Mouse (Mus musculus) limb, embryonic 11.5 days (tissue): ENCODE measurements around the gene Ncam1. TPM values are rescaled to one million over a fixed set of nuclear protein-coding genes. Genes with fewer than 3 reads are reported as not detected.

Source experiments
- ATAC-seq: fragments of 200-750 bp; cut with Nextera tagmentation; 2 replicates; pipeline ENCODE4 v1.8.0; 2017; ENCODE audit warnings: low read depth; ENCODE audit not compliant: insufficient number of reproducible peaks, low FRiP score, low TSS enrichment
- DNase-seq: peaks from one replicate; pipeline ENCODE4 v3.0.0-alpha.2; 2015; ENCODE audit warnings: low spot score
- H3K27ac ChIP-seq: fragments of 300-500 bp; sonication (generic); replicated peaks from 2 replicates; pipeline ENCODE4 v1.5.1; 2014; ENCODE audit warnings: low read depth, mild to moderate bottlenecking, low read length
- H3K27me3 ChIP-seq: fragments of 300-500 bp; sonication (generic); 2 replicates; pipeline ENCODE4 v1.6.1; 2014; ENCODE audit warnings: mild to moderate bottlenecking, low read length, mixed read lengths; ENCODE audit not compliant: control insufficient read depth, insufficient read depth
- H3K36me3 ChIP-seq: fragments of 300-500 bp; sonication (generic); 2 replicates; pipeline ENCODE4 v1.6.1; 2014; ENCODE audit warnings: mild to moderate bottlenecking, low read length, moderate library complexity, mixed read lengths; ENCODE audit not compliant: control insufficient read depth, insufficient read depth
- H3K4me1 ChIP-seq: fragments of 300-500 bp; sonication (generic); 2 replicates; pipeline ENCODE4 v1.6.1; 2014; ENCODE audit warnings: low read length, mixed read lengths; ENCODE audit not compliant: control insufficient read depth, insufficient read depth
- H3K4me2 ChIP-seq: fragments of 300-500 bp; sonication (generic); 2 replicates; pipeline ENCODE4 v1.6.1; 2014; ENCODE audit warnings: low read depth, mild to moderate bottlenecking, moderate library complexity; ENCODE audit not compliant: severe bottlenecking
- H3K4me3 ChIP-seq: fragments of 300-500 bp; sonication (generic); 2 replicates; pipeline ENCODE4 v1.5.1; 2014; ENCODE audit warnings: low read depth, low read length
- H3K9ac ChIP-seq: fragments of 300-500 bp; sonication (generic); 2 replicates; pipeline ENCODE4 v1.6.1; 2014; ENCODE audit warnings: mild to moderate bottlenecking, low read length
- H3K9me3 ChIP-seq: fragments of 300-500 bp; sonication (generic); 2 replicates; pipeline ENCODE4 v1.6.1; 2016; ENCODE audit warnings: low read length; ENCODE audit not compliant: control insufficient read depth
- WGBS: fragments of 180-500 bp; shearing (Covaris S2); extraction: QIAGEN DNeasy Blood & Tissue Kit; methylation state at CpG from one replicate; pipeline ENCODE4 v1.1.7; 2014; 5-methylcytosine and 5-hydroxymethylcytosine counted together
- polyA plus RNA-seq: library from polyadenylated mRNA; unstranded; fragments of >200 nt; fragmentation: Nextera tagmentation; extraction: Ambion mirVana; gene quantifications from 2 replicates; pipeline ENCODE4 v1.2.1, GENCODE M21; 2014

Gene Ncam1
- polyA plus RNA-seq, 1 experiment from 2014 or later, result 34.2 TPM

GRCm38 (mm10) chr9:49635668-49636326 lies 162.9 kb downstream of the Ncam1 start:
- Histone ChIP-seq H3K4me2 (no peak overlapping the region), H3K4me3 (no peak overlapping the region), H3K9me3 (no peaks in the 10 kb centered on the region), H3K36me3 (no peaks in the 10 kb centered on the region), H3K4me1 (no peaks in the 10 kb centered on the region), H3K27me3 (no peaks in the 10 kb centered on the region), H3K27ac (no peak overlapping the region), H3K9ac (no peak overlapping the region)
- ATAC-seq (no peak), DNase-seq (no peak)
- 88% methylated on average over 11 of the region's 11 CpGs for WGBS

GRCm38 (mm10) chr9:49632591-49632990 lies 166.1 kb downstream of the Ncam1 start:
- 88% methylated on average over 2 of the region's 2 CpGs for WGBS
- H3K27me3 ChIP-seq, result no peaks in the 10 kb centered on the region
- H3K4me3 ChIP-seq, result no peak overlapping the region
- no peaks in the 10 kb centered on the region for H3K4me1 ChIP-seq
- DNase-seq, result no peak
- H3K27ac ChIP-seq, result no peak overlapping the region
- no peak for ATAC-seq
- no peaks in the 10 kb centered on the region for H3K9me3 ChIP-seq
- H3K9ac ChIP-seq, result no peak overlapping the region
- H3K4me2 ChIP-seq, result no peak overlapping the region
- no peaks in the 10 kb centered on the region for H3K36me3 ChIP-seq

GRCm38 (mm10) chr9:49630336-49630735 lies 168.4 kb downstream of the Ncam1 start:
- WGBS, result 80% methylated on average over 2 of the region's 2 CpGs
- Histone ChIP-seq H3K4me3 (no peak overlapping the region), H3K36me3 (no peaks in the 10 kb centered on the region), H3K4me1 (no peaks in the 10 kb centered on the region), H3K27ac (no peak overlapping the region), H3K9me3 (no peaks in the 10 kb centered on the region), H3K9ac (no peak overlapping the region), H3K4me2 (no peak overlapping the region), H3K27me3 (no peaks in the 10 kb centered on the region)
- DNase-seq, result no peak
- no peak for ATAC-seq

- no peak for ATAC-seq
Observed at GRCm38 (mm10) chr9:49624910-49625309, 173.8 kb downstream of the Ncam1 start.

GRCm38 (mm10) chr9:49623934-49624505 lies 174.7 kb downstream of the Ncam1 start:
- H3K36me3 ChIP-seq, result no peaks in the 10 kb centered on the region
- no peak overlapping the region for H3K4me3 ChIP-seq
- DNase-seq (no peak), ATAC-seq (no peak)
- no peak overlapping the region for H3K27ac ChIP-seq
- WGBS, result 69% methylated on average over 3 of the region's 3 CpGs
- H3K4me2 ChIP-seq, result no peak overlapping the region
- no peak overlapping the region for H3K9ac ChIP-seq
- no peaks in the 10 kb centered on the region for H3K4me1 ChIP-seq
- H3K27me3 ChIP-seq, result no peaks in the 10 kb centered on the region
- no peaks in the 10 kb centered on the region for H3K9me3 ChIP-seq

More at GRCm38 (mm10) chr9:49624910-49625309, 173.8 kb downstream of the Ncam1 start:
- H3K27me3 ChIP-seq, result no peaks in the 10 kb centered on the region
- H3K4me2 ChIP-seq, result no peak overlapping the region
- H3K27ac ChIP-seq, result no peak overlapping the region
- H3K36me3 ChIP-seq, result no peaks in the 10 kb centered on the region
- no peaks in the 10 kb centered on the region for H3K9me3 ChIP-seq
- H3K4me1 ChIP-seq, result no peaks in the 10 kb centered on the region
- DNase-seq, result no peak
- WGBS, result 93% methylated on average over 6 of the region's 6 CpGs
- H3K4me3 ChIP-seq, result no peak overlapping the region
- no peak overlapping the region for H3K9ac ChIP-seq

- 80% methylated on average over 9 of the region's 9 CpGs for WGBS
- Histone ChIP-seq H3K4me1 (no peaks in the 10 kb centered on the region), H3K9ac (no peak overlapping the region), H3K27me3 (no peaks in the 10 kb centered on the region), H3K9me3 (no peaks in the 10 kb centered on the region), H3K4me2 (no peak overlapping the region), H3K4me3 (no peak overlapping the region), H3K27ac (no peak overlapping the region), H3K36me3 (no peaks in the 10 kb centered on the region)
- DNase-seq, result no peak
- no peak for ATAC-seq
Observed at GRCm38 (mm10) chr9:49622928-49623676, 175.6 kb downstream of the Ncam1 start.

- Histone ChIP-seq H3K4me3 (no peak overlapping the region), H3K27ac (no peak overlapping the region)
- WGBS, result 94% methylated on average over 11 of the region's 11 CpGs
Observed at GRCm38 (mm10) chr9:49621691-49622090, 177.0 kb downstream of the Ncam1 start.

GRCm38 (mm10) chr9:49618699-49619392 lies 179.9 kb downstream of the Ncam1 start:
- Histone ChIP-seq H3K9me3 (no peaks in the 10 kb centered on the region), H3K9ac (no peak overlapping the region), H3K4me3 (no peak overlapping the region), H3K4me1 (no peaks in the 10 kb centered on the region), H3K36me3 (no peaks in the 10 kb centered on the region), H3K27me3 (no peaks in the 10 kb centered on the region), H3K27ac (no peak overlapping the region), H3K4me2 (no peak overlapping the region)
- WGBS, result 85% methylated on average over 9 of the region's 9 CpGs
- no peak for ATAC-seq
- DNase-seq, result no peak

More at GRCm38 (mm10) chr9:49621691-49622090, 177.0 kb downstream of the Ncam1 start:
- ATAC-seq (no peak), DNase-seq (no peak)
- Histone ChIP-seq H3K36me3 (no peaks in the 10 kb centered on the region), H3K4me2 (no peak overlapping the region), H3K9ac (no peak overlapping the region), H3K9me3 (no peaks in the 10 kb centered on the region), H3K4me1 (no peaks in the 10 kb centered on the region), H3K27me3 (no peaks in the 10 kb centered on the region)
